Mouse (Mus musculus): ENCODE results near the gene Dda1.

DNA sequence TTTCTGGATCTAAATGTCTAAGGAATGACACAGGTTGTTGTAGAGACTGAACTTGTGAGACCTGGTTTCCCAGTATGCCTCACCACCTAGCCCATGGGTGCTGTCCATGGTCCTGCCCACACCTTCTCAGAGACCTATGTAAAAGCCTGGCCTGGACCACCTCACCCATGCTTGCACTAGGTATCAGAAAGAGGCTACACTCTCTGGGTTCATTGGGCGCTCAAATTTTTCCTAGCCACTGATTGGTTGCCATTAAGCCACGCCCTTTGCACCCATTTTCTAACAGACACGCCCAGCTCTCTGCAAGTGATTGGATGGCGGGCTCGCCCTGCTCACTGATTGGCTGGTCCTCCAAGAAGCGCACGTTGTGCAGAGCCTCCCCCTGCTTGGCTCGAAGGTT, 14.9 kb downstream of the Dda1 start:
- TF ChIP-seq CTCF (IDR thresholded peaks at IDR 0.05; ENCODE audit: borderline replicate concordance, insufficient read depth, low read depth, low read length): no peak
- TF ChIP-seq POLR2A (IDR thresholded peaks at IDR 0.05; ENCODE audit: borderline replicate concordance, insufficient read depth, low read length): no peak
